Mouse (Mus musculus) embryo, embryonic 11 days (tissue): ENCODE measurements at regions not wholly inside any gene's neighbourhood (a gene's known extent, or its start where the extent isn't known, plus 50 kb on each side); places are given as distances from the start of the nearest gene placed in this dataset.
A peak's percentile ranks its signal among the peaks of the same experiment; 100 is the strongest.

Experiments used
- DNase-seq: peaks from one replicate; pipeline ENCODE4 v3.0.0-alpha.2; 2015

GRCm38 (mm10) chr10:125164671-125165070 is 224.6 kb downstream of the Slc16a7 start:
- DNase-seq, result no peak

DNA sequence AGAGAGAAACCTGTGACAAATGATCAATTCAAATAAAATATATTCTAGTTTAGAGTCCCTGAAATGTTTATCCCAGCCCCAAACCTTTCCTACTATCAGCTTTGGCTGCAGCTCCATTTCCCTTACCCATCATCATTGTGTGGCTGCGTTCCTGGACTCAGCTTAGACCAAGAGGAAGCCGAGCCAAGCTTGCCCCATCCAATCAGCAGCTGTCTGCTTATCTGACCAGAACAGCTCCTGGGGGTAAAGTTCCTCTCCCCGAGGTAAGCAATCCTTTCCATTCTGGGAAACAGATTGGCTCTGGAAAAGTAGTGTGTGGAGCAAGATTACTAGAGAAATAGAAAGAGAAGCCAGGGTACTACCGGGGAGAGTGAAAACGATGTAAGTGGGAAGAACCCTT is 228.2 kb downstream of the Slc16a7 start:
- DNase-seq, result no peak

GRCm38 (mm10) chr10:125148753-125149152 is 240.5 kb downstream of the Slc16a7 start:
- DNase-seq, result peak; percentile 12

DNA sequence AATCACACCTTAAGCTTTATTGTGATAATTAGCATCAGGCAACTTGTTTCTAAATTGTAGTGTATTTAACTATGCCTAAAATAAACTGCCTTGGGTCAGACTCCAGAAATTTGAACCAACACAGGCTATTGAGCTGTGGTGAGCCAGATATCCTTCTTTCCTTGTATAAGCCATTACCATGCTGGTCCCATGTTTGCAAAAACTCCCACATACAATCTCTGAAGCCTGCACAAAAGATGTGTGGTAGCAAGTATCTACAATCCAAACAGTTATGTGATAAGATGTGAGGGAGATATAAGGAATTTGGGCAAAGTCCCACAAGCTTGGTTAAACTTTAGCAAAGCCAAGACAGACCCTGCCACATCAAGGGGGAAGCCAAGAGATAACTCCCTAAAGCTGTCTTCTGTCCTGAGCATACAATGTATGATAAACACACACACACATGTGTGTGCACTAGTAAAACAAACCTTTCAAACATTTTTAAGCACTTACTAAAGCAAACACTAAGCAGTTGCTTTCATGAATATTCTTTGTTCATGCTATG is 242.0 kb downstream of the Slc16a7 start:
- no peak for DNase-seq

DNA sequence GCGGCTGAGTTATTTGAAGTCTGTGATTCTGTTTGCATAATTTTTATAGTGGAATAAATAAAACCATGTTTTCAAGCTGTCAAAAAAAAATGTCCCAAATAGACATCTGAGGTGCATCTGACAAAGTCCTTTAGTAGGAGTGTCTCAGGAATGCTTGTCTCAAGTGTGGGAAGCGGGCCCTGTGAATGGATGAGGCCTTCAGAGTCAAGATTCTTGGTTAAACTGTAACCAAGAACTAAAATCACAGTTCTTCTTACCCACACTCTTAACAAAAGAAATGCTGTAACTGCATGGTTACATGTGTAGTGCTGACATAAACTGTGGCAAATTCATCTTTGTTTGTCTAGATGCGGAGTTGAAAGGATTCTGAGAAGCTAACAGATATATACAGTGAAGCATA is 242.9 kb downstream of the Slc16a7 start:
- DNase-seq, result no peak

DNA sequence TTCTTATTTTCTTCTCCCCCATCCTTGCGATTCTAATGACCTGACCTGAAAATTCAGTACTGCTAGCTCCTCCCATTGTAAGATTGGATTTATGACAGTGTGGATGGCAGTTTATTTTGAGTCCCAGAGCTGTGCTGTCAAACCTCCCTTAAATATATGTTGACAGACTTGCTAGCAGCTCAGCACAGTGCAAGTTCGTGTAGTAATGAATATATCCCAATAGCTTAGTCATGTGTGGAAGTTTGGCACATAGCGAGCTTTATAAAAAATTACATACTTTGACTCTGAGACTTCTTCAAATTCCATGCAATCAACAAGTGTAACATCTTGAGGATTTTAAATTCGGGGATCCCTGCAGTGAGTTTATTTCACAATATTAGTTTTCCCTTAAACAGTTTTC is 243.5 kb downstream of the Slc16a7 start:
- no peak for DNase-seq

DNA sequence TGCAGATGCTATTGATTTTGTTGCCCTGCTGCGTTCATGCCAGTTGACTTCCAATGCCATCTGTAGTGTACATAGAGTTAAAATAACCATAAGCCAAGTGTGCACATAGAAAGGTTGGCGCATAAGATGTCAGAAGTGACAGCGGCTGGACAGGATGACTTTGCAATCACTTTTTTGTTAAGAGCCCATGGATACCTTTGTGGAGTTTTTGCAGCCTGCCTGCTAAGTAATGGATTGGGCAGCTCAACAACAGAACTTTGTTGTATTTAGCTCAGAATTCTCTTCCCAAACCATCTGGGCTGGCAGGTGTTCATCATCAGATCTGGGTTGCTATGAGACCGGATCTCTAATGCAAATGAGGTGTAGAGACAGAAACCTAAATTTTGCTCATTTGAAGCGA is 267.5 kb downstream of the Slc16a7 start:
- DNase-seq, result no peak

- DNase-seq, result peak; percentile 27
Observed at GRCm38 (mm10) chr10:125114318-125114717, 274.9 kb downstream of the Slc16a7 start.

DNA sequence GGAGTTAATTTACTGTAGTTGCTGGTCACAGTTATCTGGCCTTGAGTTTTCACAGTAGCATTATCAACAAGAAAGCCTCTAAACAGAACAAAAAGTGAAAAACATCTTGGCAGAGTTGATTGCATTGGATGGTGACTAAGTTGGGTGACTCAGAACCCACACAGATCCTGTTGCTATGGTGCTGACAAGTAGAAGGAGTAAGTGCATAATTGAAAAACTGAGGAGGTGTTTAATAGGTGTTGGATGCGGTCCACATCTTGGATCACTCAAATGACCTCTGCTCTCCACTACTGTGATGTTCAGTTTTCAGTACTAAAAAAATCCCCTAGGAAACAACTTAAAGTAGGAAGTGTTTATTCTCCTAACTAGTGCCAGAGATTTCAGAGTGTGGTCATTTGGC is 280.3 kb downstream of the Slc16a7 start:
- no peak for DNase-seq

DNA sequence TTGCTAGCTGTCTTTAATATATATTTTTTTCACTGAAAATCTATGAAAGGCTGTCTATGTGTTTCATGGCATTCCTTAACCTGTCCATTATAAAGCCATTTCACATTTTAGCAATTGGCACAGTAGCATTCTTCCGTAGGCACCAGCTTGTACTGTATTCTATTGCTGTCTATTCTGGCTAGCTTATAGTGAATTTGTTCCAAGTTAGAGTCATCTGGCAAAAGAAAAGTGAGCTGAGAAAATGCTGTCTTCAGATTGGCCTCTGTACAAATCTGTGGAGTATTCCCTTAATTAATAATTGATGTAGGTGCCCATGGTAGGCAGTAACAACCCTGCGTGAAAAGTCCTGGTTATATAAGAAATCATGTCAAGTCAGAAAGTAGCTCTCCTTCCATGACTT is 304.3 kb downstream of the Slc16a7 start:
- no peak for DNase-seq

DNA sequence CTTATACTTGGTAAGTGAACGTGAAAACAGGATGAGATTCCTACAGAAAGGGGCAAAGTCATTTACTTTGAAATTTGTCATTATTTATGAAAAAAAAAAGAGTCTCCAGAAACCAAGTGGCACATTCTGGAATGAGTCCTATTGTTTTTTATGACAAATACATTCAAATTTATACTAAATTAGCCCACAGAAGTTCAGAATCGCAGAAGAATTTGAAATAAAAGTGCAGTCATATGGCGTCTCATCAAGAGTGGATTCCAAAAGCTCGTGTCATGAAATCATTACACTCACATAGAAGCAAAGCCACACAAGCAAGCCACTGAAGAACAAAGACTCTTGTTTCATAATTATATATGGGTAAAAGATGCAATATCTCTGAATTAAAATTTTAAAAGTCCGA is 316.9 kb downstream of the Slc16a7 start:
- DNase-seq, result no peak

DNA sequence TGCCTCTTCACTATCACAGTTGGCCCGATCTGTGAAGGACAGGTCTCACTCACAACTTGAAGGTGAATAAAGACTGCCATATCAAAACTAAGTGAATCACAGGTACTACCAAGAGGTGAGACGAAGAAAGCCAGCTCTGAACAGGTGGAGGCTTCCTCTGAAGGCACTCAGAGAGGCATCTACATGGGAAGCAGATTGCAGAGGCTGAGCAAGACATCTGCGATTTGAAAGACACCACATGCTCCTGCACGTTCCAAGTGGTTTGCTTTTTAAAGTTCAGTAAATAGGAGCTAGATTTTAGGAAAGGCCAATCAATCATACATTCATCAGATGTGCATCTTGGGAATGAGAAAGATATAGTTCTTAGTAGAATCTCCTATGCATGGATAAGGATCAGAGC is 319.0 kb downstream of the Slc16a7 start:
- no peak for DNase-seq

- DNase-seq, result no peak
Observed at GRCm38 (mm10) chr10:125039290-125039689, 350.0 kb downstream of the Slc16a7 start.

DNA sequence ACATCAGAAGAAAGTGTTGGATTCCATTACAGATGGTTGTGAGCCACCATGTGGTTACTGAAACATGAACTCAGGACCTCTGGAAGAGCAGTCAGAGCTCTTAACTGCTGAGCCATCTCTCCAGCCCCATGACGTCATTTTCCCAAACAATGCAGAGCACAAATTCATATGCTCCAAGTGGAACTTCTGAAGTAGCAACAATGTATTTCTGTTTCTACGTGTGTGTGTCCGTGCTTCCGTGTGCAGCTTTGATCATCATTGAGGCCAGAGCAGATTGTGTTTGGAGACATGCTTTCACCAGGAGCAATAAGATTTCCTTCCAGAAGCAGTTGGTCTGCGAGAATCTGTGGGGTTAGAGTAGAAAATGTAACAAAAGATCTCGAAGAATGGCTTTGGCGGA is 353.6 kb downstream of the Slc16a7 start:
- no peak for DNase-seq

DNA sequence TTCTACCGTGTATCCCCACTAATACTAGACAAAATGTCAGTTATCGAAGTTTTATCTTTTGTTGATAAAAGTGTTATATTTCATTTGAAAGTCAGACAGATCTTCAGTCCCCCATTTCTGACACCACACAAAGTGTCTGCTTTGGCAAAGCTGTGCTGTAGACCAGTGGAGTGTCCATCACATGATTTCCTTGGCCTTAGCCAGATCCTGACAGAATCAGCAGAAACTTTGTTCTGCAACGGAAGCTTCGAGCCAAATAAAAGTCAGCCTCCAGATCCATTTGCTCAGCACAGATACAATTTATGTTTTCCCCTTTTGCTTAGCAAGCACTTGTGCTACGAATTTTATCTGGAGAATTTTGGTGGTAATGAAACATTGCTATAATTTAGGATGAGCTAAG is 360.9 kb downstream of the Slc16a7 start:
- no peak for DNase-seq

- DNase-seq, result no peak
Observed at GRCm38 (mm10) chr10:125026851-125027250, 362.4 kb downstream of the Slc16a7 start.
